Mouse (Mus musculus): ENCODE measurements at regions not wholly inside any gene's neighbourhood (a gene's known extent, or its start where the extent isn't known, plus 50 kb on each side); places are given as distances from the start of the nearest gene placed in this dataset.
"Not testable (repeated sequence)": the region's sequence is repeated elsewhere in the genome, so short reads cannot be mapped to it uniquely, and the experiment has no call there.

DNA sequence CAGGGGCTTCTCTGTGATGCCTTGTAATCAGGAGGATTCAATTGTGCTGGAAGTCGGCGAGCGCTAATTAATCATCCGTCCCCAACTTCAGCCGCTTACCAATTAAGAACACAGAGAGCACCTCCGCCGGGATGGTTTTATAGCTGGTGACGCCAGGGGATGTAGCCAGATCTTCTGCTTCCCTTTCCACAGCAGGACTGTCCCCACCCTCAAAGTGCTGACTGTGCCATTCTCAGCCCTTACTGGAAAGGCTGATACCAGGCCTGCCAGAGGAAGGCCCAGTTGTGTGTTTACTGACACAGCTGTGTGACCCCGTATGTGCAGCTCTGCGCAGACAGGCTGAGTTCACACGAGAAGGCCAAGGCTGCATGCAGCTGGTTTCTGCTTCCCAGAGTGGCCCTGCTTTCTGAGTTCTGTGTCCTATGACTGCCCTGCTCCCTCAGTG, 59.9 kb upstream of the Bend4 start:
- DNase-seq (ENCODE audit: low read depth, low spot score), result no peak

DNA sequence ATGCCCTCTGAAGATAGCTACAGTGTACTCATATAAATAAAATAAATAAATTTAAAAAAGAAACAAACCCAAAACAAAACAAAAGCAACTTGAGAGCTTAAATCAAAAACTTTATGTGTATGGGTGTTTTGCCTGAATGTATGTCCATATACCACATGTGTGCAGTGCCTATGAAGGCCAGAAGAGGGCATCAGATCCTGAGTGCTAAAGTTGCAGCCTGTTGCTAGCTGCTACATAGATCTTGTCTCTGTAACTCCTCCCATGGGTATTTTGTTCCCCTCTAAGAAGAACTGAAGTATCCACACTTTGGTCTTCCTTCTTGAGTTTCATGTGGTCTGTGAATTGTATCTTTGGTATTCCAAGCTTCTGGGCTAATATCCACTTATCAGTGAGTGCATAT, 62.6 kb upstream of the Bend4 start:
- not testable (repeated sequence) for DNase-seq (ENCODE audit: low read depth, low spot score)

DNA sequence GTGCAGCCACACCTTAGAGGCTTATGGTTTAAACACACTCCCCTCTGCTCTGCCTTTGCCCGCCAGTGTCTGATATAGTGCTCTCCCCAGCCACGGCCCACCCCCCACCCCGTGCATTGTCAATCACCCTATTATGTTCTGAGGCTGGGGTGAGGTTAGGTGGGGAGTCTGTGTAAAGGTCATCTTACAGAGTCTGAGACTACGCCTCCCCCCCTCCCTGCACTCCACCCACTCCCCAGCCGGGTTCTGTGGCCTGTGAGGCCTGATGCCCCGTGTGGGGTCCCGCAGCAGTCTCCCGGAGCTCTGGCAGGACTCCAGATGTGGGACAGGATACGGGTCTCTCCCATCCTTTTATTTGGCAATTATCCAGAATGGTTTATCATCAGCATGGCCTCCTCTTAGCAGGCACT, 64.8 kb upstream of the Bend4 start:
- DNase-seq (ENCODE audit: low read depth, low spot score), result no peak

DNA sequence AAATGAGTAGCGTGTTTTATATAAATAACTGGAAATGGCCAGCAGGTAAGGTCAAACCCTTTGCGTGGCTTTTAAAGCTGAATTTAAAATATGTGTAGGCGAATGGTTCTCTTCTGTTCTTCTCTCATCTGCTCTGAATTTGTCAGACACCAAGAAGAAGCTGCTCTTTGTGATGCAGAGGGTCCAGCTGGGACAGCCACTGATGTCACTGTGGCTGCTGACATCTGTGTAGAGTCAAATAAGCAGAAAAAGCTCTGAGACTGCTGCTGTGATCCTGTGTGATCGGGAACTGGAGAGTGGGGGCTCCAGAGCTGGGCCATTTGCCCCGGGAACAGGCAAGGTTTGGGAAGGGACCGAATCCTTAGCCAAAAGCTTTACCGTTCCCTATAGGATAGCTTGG, 68.6 kb upstream of the Bend4 start:
- DNase-seq (ENCODE audit: low read depth, low spot score), result no peak

DNA sequence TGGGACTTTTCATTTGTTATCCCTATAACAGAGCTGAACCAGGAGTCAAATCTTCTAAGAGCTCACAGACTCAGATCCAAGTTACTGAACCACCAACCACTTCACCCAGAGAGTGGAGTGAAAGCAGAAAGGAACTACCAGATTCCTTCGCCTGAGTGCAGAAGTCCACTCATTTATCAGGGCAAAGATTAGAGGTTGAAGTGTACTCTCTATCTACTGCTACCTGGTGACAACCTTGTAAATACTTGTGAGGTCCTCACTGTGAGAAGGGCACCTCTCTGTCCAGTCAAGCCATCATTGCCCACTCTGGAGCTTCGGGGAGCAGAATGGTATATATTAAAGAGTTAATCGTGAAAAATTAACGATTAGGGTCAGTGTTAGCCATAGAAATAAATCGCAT, 87.4 kb upstream of the Shisa3 start:
- no peak for DNase-seq (ENCODE audit: low read depth, low spot score)

DNA sequence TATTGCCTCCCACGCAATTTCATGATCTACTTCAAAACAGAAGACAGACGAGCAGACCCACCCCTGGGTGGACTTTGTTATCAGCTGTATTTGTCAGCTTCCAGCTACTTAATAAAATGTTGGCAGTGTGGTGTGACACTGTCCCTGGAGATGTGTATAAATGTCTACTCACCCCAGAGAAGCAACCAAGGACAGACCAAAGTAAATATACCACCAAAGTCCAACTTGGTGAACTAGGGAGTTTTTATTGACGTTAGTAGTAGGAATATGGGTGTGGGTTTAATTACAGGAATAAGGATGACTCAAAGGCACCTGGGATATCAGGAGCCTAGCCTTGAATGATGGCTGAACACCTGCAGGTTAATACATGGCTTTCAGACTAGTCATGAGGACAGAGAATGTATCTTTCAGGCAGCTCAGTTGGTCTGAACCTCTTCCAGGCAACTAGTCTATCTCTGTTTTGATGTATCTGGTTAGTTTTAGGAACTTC, 86.2 kb upstream of the Shisa3 start:
- no peak for DNase-seq (ENCODE audit: low read depth, low spot score)

DNA sequence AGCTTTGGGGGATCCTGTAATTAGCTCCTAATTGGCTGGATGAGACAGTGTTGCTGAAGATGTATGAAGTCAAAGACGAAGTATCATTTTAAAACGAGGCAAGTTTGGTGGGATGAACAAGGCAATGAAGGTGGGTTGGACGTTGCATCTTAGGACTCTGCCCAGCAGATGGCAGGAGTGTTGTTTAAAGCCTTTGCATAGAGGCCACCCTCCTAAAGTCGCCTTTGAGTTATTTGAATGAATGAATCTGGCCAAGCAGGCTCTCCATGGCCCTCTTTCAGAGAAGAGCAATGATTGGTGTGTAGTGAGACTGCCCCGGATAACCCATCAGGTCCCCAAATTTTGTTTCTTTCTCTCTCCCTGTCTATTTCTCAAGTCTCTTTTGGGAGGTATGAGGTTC, 77.5 kb upstream of the Shisa3 start:
- DNase-seq (ENCODE audit: low read depth, low spot score), result no peak

- peak; percentile 7 for DNase-seq (ENCODE audit: low read depth, low spot score)
These were observed 76.7 kb upstream of the Shisa3 start for GRCm38 (mm10) chr5:67530957-67531356.

DNA sequence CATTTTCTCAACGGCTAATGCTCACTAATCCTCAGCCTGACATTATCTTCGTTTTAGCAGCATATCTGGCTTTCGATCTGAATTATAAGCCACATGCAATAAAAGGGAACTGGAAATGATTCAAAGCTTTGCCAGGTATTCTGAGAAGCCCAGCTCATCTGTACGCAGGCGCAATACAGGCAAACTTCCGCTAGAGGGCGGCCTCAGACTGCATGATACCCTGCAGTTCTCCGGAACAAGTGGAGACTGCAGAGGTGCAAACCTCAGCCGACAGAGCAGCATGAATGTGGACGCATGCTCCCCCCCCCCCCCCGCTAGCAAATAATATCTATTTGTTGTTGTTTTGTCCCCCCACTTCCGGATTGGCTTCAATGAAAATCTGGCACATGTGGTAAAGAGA, 75.3 kb upstream of the Shisa3 start:
- peak; percentile 66 for DNase-seq (ENCODE audit: low read depth, low spot score)

GRCm38 (mm10) chr5:67532756-67533255, 74.9 kb upstream of the Shisa3 start:
- DNase-seq (ENCODE audit: low read depth, low spot score), result peak; percentile 9

DNA sequence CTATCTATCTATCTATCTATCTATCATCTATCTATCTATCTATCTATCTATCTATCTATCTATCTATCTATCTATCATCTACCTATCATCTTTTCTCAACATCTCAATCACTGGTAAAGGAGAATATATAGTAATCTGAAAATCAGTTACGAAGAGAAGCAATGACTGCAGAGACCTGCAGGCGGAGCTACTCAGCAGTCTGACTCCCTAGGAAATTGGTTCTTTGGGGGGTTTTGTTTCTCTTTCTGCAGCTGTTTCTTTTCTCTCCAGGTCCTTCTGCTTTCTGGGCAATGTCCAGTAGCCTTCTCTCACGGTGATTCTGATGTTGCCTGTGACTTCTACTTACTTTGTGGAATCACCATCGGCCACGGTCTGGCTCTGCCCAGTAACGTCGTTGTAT, 73.6 kb upstream of the Shisa3 start:
- no peak for DNase-seq (ENCODE audit: low read depth, low spot score)

- no peak for DNase-seq (ENCODE audit: low read depth, low spot score)
These were observed 69.7 kb upstream of the Shisa3 start for GRCm38 (mm10) chr5:67537990-67538389.

GRCm38 (mm10) chr5:67539591-67540238, 68.0 kb upstream of the Shisa3 start:
- DNase-seq (ENCODE audit: low read depth, low spot score), result no peak

- DNase-seq (ENCODE audit: low read depth, low spot score), result no peak
These were observed 65.8 kb upstream of the Shisa3 start for GRCm38 (mm10) chr5:67541867-67542266.

- no peak for DNase-seq (ENCODE audit: low read depth, low spot score)
These were observed 63.6 kb upstream of the Shisa3 start for GRCm38 (mm10) chr5:67544028-67544589.

GRCm38 (mm10) chr5:67550257-67550656, 57.4 kb upstream of the Shisa3 start:
- DNase-seq (ENCODE audit: low read depth, low spot score), result no peak

- no peak for DNase-seq (ENCODE audit: low read depth, low spot score)
These were observed 55.9 kb upstream of the Shisa3 start for GRCm38 (mm10) chr5:67551668-67552390.

- no peak for DNase-seq (ENCODE audit: low read depth, low spot score)
These were observed 54.8 kb upstream of the Shisa3 start for GRCm38 (mm10) chr5:67552865-67553264.
